Mouse (Mus musculus): ENCODE results near the gene Vps4a.
A peak's percentile ranks its signal among the peaks of the same experiment; 100 is the strongest.
"Not testable (repeated sequence)": the region's sequence is repeated elsewhere in the genome, so short reads cannot be mapped to it uniquely, and the experiment has no call there.

Vps4a gene

DNA sequence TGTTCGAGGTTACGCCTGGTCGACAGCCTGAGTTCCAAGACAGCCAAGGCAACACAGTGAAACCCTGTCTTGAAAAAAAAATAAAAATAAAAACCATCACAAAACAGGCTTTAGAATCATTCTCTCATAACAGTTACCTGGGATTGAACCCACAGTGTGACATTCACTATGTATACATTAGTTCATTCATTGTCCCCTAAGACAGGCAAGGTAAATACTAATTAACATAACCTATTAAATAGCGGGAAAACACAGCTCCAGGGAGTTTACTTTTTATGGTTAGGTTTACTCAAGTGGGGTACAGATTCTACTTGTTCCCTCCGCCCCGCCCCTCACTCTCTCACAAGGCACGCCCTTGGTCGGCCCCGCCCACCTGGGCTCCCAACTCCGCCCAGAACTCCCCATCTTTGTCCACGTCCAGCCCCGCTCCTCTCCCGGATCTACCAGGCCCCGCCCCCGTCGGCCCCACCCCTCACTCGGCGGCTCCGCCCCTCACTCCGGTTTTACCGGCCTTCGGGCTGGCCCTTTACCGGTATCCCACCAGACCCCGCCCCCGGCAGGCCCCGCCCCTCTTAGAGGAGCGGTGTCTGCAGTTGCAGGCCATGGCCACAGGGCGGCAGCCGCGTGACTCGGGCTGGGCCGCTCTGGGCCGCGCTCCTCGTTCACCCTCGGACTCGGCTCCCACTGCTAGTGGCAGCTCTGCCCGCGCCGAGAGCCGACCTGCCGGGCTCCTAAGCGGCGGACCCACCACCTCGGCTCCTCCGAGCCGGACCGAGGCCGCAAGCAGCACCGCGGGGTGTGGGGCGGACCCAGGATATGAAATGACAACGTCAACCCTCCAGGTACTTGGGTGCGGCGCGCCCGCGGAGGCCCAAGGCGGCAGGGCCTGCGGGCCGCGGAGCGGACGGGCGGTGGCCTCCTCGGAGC is at the start of gene Vps4a:
Vps4a (plus strand) TSS at position 573 of the 927 bp plus-strand sequence.
- peak; percentile 90 for ATAC-seq (ENCODE audit: insufficient number of reproducible peaks, low FRiP score, low TSS enrichment)

DNA sequence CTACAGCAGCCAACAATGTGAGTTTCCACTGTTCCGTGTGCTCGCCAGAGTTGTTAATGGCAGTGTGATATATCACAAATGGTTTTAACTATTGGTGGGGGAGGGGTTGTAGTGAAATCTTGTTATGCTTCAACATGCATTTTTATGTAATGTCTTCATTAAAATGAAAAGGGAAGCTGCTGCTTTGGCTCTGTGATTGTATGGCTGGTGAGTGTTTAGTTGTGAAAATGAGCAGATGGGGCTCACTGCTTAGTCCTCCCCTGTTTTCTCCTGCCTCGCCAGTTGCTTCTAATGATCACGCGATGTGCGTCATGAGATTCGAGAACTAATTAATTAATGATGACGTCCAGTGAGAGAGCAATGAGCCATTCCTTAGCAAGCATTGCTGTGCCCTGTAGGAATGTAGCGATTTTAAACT is 45.6 kb upstream of the Vps4a start:
- no peak for ATAC-seq (ENCODE audit: insufficient number of reproducible peaks, low FRiP score, low TSS enrichment)

DNA sequence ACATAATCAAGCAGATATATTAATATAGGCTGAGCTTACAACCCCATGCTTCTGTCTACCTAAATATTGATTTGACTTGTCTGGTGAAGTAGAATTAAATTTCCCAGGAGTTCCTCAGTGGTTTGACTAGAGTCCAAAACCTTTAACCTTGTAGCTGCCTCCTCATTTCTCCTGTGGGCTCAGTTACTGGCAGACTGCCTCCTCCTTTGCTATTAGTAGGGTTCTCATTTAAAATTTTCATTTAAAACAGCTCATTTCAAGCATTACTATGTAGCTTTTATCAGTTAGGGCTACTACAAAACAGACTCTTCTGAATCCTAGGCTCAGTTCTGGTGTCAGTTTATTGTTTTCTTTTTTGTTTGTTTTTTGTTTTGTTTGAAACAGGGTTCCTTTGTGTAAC is 45.1 kb upstream of the Vps4a start:
- no peak for ATAC-seq (ENCODE audit: insufficient number of reproducible peaks, low FRiP score, low TSS enrichment)

DNA sequence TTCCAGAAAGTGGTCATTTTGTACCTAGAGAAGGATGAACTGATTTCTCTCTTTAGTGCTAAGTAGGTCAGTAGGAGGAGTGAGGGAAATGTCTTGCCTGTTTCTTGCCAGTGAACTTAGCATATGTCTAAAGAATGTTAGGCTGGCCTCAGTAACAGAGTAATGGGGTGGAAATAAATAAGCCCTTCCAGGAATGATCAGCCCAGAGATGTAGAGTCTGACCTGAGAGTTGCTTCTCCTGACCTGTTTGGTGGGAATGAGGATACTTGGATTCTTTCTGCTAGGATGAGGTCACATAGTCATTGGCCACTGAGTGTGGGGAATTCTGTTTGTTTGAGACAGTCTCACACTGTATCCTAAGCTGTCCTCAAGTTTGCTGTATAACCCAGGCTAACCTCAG is 43.5 kb upstream of the Vps4a start:
- ATAC-seq (ENCODE audit: insufficient number of reproducible peaks, low FRiP score, low TSS enrichment) = no peak

DNA sequence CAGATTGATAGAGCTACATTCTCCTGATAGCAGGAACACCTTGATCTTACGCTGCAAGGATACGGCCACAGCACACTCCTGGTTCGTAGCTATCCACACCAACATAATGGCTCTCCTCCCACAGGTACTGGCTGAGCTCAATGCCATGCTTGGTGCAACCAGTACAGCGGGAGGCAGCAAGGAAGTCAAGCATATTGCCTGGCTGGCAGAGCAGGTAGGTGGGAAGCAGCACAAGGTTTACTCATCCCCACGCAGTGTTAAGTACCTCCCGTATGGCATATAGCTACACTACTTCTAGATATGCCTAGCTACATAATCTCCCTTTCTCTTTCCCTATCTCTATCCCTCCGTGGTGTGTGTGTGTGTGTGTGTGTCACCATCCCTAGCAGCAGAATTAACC is 39.6 kb upstream of the Vps4a start:
- ATAC-seq (ENCODE audit: insufficient number of reproducible peaks, low FRiP score, low TSS enrichment) = no peak

DNA sequence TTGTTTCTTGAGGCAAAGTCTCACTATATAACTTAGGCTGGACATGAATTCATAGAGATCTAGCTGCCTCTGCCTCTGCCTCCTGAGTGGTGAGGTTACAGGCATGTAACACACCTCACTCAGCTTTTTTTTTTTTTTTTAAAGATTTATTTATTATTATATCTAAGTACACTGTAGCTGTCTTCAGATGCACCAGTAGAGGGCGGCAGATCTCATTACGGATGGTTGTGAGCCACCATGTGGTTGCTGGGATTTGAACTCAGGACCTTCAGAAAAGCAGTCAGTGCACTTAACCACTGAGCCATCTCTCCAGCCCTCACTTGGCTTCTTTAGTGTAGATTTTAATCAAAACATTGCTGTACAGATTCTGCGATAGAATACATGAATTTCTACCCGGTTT is 34.7 kb upstream of the Vps4a start:
- not testable (repeated sequence) for ATAC-seq (ENCODE audit: insufficient number of reproducible peaks, low FRiP score, low TSS enrichment)

DNA sequence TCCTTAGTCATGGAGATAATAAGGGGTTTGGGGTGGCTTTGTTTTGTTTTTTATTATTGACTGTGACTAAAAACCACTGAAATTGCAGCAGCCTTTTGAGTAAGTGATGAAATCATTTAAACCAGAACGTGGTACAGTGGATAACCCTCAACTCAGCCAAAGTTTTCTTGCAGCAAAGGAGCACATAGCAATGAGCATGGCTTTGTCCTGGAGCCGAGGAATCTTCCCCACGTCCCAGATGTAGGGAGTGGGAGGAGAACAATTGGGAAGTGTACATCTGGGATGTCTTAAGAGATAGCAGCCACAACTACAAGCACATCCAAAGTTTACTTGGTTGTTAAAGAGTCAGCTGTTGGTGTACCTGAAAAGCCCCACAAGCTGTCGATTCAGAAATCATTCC is 33.6 kb upstream of the Vps4a start:
- ATAC-seq (ENCODE audit: insufficient number of reproducible peaks, low FRiP score, low TSS enrichment) = no peak

DNA sequence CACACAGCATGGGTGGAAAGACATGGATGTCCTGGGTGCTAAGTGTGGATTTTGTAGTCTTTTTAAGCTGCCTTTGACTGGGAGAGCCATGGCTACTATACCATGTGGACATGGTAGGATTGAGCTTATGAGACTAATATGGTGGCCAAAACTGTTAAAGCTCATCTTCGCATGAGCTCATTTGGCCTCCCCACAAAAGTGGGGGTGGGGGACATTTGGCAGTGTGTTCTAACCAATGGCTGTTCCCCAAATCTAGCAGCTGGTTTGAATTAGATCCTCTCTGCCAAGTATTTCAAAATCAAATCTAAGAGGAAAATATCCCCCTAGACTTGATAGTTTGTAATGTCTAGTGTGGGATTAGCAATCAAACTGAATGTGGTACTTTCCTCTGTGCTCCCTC is 32.0 kb upstream of the Vps4a start:
- ATAC-seq (ENCODE audit: insufficient number of reproducible peaks, low FRiP score, low TSS enrichment) = no peak

DNA sequence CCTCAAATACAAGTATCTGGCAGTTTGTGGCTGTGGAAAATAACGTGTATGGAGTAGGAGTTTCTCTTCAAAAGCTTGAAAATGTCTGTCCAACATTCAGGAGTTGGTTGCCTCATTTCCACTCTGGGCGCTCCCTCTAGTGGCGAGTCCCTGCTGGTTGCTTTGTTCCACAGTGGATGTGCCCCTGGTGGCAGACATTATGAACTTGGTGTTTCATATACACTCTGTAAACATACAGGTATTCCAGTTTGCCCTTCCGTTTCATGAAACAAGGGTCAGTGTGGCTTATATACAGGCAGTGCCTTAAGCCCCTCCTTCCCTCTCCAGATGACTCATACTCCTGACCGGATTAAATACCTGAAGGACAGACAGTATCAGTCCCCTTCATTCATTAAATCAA is 28.5 kb upstream of the Vps4a start:
- peak; percentile 90 for ATAC-seq (ENCODE audit: insufficient number of reproducible peaks, low FRiP score, low TSS enrichment)

DNA sequence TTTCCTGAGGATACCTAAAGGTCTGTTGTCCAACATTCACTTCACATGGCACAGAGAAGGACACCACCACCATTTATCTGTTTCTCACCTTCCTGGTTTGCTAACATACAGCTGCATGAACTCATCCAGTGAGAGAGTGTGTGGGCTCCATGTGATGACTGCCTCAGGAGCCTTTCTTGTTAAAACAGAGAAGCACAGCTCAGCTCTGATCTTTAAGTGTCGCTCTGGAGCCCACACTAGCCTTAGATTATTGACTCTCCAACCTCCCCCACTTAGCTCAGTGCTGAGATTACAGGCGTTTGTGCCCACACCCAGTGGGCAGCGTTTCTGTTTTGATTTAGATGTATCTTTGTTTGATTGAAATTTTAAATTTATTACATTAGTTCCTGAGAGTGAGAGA is 23.2 kb upstream of the Vps4a start:
- no peak for ATAC-seq (ENCODE audit: insufficient number of reproducible peaks, low FRiP score, low TSS enrichment)

DNA sequence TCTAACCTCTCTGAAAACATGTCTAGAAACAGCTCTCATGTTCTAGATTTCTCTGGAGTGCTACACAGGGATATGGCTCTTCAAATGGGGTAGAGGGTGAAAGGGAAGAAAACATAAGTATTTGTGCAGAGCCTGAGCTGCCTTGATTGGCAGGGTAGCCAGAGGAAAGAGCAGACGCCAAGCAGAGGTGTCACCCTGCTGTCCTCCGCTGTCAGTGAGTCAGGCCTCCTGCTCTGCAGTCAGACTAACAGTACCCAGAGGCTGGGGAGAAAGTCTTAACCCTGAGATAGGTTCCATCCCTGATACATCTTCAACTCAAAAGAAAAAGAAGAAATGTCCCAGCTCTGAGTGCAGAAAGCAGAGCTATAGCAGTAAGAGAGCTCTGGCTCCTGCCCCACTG is 18.4 kb upstream of the Vps4a start:
- no peak for ATAC-seq (ENCODE audit: insufficient number of reproducible peaks, low FRiP score, low TSS enrichment)

DNA sequence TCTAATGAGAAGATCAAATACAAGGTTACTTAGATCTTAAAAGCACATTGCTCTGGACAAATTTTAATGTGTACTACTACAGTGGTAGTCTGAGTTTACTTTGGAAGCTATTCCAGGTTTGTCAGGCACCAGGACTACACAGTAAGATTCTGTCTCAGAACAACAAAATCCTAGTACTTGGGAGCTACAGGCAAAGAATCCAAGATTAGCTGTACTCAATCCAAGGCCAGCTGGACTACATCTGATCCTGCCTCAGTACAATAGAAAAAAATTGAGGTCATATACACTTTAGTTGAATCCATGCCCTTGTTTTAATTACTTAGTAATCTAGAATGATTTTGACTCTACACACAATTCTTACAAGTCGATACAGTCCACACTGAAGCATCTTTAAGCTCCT is 16.1 kb upstream of the Vps4a start:
- ATAC-seq (ENCODE audit: insufficient number of reproducible peaks, low FRiP score, low TSS enrichment) = no peak

DNA sequence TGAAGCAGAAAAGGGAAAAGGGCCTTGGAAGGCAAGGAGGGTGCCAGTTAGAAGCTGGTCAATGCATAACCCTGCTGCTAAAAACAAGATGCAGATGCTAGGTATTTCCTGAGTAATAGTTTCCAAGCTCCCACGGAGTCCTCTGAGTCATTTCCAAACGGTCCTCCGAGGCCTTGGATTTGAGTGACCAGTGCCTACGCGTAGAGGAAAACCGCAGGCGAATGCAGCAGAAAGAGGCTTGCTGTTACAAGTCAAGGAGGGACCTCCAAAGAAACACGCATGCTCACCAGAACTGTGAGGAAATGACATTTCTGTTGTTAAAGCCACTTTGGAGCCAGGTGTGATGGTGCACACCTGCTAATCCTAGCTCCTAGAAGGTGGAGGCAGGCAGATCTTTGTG is 7.5 kb upstream of the Vps4a start:
- ATAC-seq (ENCODE audit: insufficient number of reproducible peaks, low FRiP score, low TSS enrichment) = no peak

DNA sequence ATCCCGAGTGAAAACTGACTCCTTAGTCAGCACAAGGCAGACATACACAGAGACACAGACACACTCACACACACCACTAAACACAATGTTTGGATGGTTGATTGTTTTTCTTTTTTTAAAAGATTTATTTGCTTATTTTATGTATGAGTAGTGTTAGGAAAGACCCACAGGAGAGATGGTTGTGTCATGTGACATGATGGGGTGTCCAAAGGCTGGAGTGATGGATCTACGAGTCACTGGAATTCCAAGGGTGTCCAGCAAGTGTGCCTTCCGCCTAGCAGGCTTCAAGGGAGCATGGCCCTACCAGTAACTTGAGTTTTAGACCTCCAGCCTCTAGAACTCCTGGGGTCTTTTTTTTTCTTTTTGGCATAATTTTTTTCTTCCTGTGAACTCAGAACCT is 1.7 kb upstream of the Vps4a start:
- ATAC-seq (ENCODE audit: insufficient number of reproducible peaks, low FRiP score, low TSS enrichment) = no peak

DNA sequence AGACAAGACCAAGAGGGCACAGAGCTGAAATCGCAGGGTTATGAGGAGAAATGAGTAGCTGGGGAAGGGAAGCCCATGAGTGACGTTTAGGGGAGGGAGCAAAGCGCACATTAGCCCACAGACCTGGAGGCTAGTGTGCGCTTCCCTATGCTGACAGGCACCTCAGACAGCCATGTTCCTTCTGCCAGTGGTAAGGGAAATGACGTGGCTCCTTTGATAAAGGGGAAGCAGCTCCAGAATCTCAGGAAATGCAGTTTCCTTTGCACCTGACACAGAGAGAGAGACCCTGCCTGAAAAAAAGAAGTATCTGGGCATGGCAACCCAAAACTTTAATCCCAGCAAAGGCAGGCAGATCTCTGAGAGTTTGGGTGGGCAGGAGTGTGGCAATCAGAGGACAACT is 964 bp upstream of the Vps4a start:
- ATAC-seq (ENCODE audit: insufficient number of reproducible peaks, low FRiP score, low TSS enrichment) = no peak

DNA sequence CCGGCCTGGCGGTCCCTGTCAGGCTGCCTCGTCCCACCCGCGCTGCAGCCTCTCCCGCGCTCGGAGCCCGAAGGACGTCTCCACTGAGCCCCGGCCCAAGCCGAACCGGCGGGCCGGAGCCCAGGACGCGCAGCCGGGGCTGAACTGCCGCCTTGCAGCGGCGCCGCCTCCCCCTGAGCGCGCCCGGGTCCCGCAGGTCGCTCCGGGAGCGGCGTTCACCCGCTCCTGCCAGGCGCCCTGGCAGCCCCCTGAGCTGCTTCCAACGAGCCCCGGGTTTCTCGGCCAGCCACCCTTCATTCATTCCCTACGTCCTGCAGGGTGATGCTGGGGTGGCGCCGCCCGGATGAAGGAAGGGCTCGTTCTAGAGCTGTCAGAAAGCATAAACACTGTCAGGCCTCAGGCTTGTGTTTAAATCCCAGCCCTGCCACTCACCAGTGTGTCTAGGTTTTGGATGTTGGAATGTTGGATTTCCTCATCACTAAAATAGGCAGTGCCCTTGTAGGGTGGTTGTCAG is 612 bp downstream of the Vps4a start:
- 0 out of 2 replicates have a peak, but pooled peaks have one; percentile 11 for ATAC-seq (ENCODE audit: insufficient number of reproducible peaks, low FRiP score, low TSS enrichment)

DNA sequence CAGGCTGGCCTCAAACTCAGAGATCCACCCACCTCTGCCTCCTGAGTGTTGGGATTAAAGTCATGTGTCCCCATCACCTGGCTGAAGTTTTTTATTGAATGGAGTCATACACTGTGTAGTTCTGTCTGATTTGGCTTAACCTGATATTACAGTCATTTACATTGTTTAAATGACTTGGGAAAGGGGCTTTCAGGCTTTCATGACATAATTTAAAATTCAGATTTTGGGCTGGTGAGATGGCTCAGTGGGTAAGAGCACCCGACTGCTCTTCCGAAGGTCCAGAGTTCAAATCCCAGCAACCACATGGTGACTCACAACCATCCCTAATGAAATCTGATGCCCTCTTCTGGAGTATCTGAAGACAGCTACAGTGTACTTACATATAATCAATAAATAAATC is 2.6 kb downstream of the Vps4a start:
- not testable (repeated sequence) for ATAC-seq (ENCODE audit: insufficient number of reproducible peaks, low FRiP score, low TSS enrichment)

DNA sequence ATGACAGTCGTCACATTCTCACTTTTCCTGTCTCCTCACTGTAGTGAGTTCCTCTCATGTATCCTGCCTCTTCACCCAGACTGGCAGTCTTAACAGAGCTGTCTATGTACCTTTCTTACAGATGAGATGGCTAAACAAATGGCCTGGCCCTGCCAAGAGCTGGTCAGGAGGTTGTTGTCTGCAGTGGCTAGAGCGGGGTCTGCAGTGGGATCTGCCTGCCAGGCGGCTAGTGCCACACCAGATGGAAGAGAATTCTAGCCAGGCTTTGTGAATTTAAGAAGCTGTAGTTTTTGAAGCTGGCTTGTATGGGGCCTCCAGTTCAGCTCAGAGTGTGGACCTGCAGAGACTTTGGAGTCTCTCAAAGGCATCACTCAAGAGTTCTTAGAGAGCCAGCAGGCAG is 4.6 kb downstream of the Vps4a start:
- no peak for ATAC-seq (ENCODE audit: insufficient number of reproducible peaks, low FRiP score, low TSS enrichment)

DNA sequence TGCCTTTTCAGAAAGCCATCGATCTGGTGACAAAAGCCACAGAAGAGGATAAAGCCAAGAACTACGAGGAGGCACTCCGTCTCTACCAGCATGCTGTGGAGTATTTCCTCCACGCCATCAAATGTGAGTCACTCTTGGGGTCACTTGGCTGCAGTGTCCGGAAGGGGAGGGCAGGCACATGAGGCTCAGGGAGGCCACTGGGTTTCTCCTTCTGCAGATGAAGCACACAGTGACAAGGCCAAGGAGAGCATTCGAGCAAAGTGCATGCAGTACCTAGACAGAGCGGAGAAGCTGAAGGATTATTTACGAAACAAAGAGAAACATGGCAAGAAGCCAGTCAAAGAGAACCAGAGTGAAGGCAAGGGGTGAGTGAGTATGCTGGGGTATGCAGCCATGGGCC is 5.6 kb downstream of the Vps4a start:
- ATAC-seq (ENCODE audit: insufficient number of reproducible peaks, low FRiP score, low TSS enrichment) = no peak

DNA sequence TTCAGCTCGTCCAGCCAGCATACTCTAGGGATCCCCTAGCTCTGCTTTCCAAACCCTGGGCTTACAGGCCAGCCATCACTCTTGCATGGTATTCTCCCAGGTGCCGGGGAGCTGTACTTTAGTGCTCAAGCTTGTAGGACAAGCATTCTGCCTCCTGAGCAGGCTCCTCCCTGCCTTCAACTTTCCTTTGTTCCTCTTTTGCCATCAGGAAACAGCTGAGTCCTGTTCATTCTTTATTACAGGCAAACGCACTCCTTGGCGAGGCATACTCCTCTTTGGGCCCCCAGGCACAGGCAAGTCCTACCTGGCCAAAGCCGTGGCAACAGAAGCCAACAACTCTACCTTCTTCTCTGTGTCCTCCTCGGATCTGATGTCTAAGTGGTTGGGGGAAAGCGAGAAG is 9.6 kb downstream of the Vps4a start:
- ATAC-seq (ENCODE audit: insufficient number of reproducible peaks, low FRiP score, low TSS enrichment) = no peak

DNA sequence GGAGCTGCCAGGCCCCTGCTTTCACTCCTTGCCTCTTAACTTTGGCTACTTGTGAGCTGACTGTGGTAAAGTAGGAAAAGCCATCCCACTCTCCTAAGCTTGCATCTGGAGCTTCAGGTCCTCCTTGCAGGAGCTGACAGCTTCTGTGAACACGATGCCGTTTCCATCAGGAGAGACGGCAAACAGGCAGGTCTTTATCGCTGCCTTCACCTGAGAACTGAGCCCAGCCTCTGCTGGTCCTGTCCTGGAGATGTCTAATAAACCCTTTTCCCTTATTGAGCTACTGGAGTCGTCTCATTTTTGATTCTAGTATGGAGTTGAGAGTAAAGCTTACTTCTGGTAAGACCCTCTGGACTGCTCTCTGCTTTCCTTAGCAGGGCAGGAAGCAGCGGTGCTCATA is 14.5 kb downstream of the Vps4a start:
- ATAC-seq (ENCODE audit: insufficient number of reproducible peaks, low FRiP score, low TSS enrichment) = no peak

DNA sequence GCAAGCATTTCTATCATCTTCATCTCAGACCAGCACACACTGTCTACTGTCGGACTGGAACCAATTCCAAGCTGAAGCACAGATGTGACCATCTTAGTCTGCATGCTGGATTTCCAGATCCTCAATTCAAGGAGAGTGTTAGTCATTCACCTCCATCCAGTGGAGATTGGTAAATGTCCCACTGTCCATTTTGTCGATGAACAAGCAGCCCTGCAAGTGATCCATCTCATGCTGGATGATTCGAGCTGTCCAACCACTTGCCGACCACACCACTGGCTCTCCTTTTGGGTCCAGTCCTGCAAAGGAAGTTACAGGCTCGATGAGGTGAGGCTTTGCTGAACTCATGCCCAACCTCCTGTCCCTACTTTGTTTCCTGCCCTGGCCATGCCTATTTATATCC is 16.0 kb downstream of the Vps4a start:
- ATAC-seq (ENCODE audit: insufficient number of reproducible peaks, low FRiP score, low TSS enrichment) = no peak
